Mouse (Mus musculus) brain, embryonic 14.5 days (tissue): ENCODE results near the gene Serpina3a. TPM values are rescaled to one million over a fixed set of nuclear protein-coding genes. Genes with fewer than 3 reads are reported as not detected.

Source experiments
- DNase-seq: peaks from one replicate; pipeline ENCODE4 v3.0.0-alpha.2; 2011; ENCODE audit warnings: low read depth
- CTCF ChIP-seq: fragments of 200-500 bp; IDR thresholded peaks from 2 replicates; pipeline ENCODE4 v1.5.1; 2012; ENCODE audit warnings: inconsistent platforms, mild to moderate bottlenecking, moderate library complexity, borderline replicate concordance; ENCODE audit not compliant: insufficient read depth, insufficient read length; ENCODE audit errors: extremely low read depth
- POLR2A ChIP-seq: fragments of 200-500 bp; IDR thresholded peaks from 2 replicates; pipeline ENCODE4 v1.6.1; 2012; ENCODE audit warnings: mild to moderate bottlenecking, inconsistent platforms, borderline replicate concordance; ENCODE audit not compliant: poor library complexity, insufficient read depth, insufficient read length, severe bottlenecking; ENCODE audit errors: extremely low read depth
- polyA plus RNA-seq: library from polyadenylated mRNA; depleted of rRNA; stranded (reverse); fragments of >200 nt; gene quantifications from 2 replicates; pipeline ENCODE4 v1.2.3, GENCODE M21; 2012

Gene Serpina3a
- polyA plus RNA-seq, 1 experiment, result not detected

- no peak for DNase-seq
- TF ChIP-seq POLR2A, result no peak
These were observed 4.0 kb upstream of the Serpina3a start for GRCm38 (mm10) chr12:104108507-104108906.

GRCm38 (mm10) chr12:104114921-104115579, 2.5 kb downstream of the Serpina3a start:
- DNase-seq, result peak; percentile 0
- TF ChIP-seq POLR2A (no peak), CTCF (no peak)

GRCm38 (mm10) chr12:104123097-104123496, 10.6 kb downstream of the Serpina3a start:
- DNase-seq, result no peak
- TF ChIP-seq CTCF (no peak), POLR2A (no peak)

- no peak for TF ChIP-seq CTCF
- no peak for TF ChIP-seq POLR2A
- no peak for DNase-seq
These were observed 11.5 kb downstream of the Serpina3a start for GRCm38 (mm10) chr12:104123996-104124395.

GRCm38 (mm10) chr12:104125021-104125560, 12.6 kb downstream of the Serpina3a start:
- TF ChIP-seq CTCF, result no peak
- TF ChIP-seq POLR2A, result no peak
- DNase-seq, result no peak

GRCm38 (mm10) chr12:104127696-104128095, 15.2 kb downstream of the Serpina3a start, which contains the start of gene Serpina3b:
Serpina3b (plus strand) TSS chr12:104127996.
- no peak for TF ChIP-seq CTCF
- DNase-seq, result no peak

- DNase-seq, result no peak
These were observed 18.5 kb downstream of the Serpina3a start for GRCm38 (mm10) chr12:104131041-104131440.

GRCm38 (mm10) chr12:104138216-104138615, 25.7 kb downstream of the Serpina3a start:
- DNase-seq, result no peak
- TF ChIP-seq CTCF (no peak), POLR2A (no peak)

More at GRCm38 (mm10) chr12:104131041-104131440, 18.5 kb downstream of the Serpina3a start:
- TF ChIP-seq CTCF, result no peak
- no peak for TF ChIP-seq POLR2A

- no peak for DNase-seq
- no peak for TF ChIP-seq CTCF
- TF ChIP-seq POLR2A, result no peak
These were observed 28.1 kb downstream of the Serpina3a start for GRCm38 (mm10) chr12:104140543-104141103.

- TF ChIP-seq CTCF, result no peak
- no peak for TF ChIP-seq POLR2A
- DNase-seq, result no peak
These were observed 29.0 kb downstream of the Serpina3a start for GRCm38 (mm10) chr12:104141506-104141905.

- DNase-seq, result no peak
- TF ChIP-seq CTCF (no peak), POLR2A (no peak)
These were observed 29.9 kb downstream of the Serpina3a start for GRCm38 (mm10) chr12:104142427-104142826.

- no peak for DNase-seq
- TF ChIP-seq CTCF (no peak), POLR2A (no peak)
These were observed 30.8 kb downstream of the Serpina3a start for GRCm38 (mm10) chr12:104143286-104143685.

GRCm38 (mm10) chr12:104145571-104145970, 33.0 kb downstream of the Serpina3a start:
- TF ChIP-seq POLR2A, result no peak
- no peak for TF ChIP-seq CTCF
- DNase-seq, result no peak
